Mouse (Mus musculus) retina, embryonic 14.5 days (tissue): Measurements from ENCODE around the gene Ms4a4c.
"Not testable (repeated sequence)": the region's sequence is repeated elsewhere in the genome, so short reads cannot be mapped to it uniquely, and the experiment has no call there.

Experiments
- DNase-seq: peaks from one replicate; pipeline ENCODE4 v3.0.0-alpha.2; 2015; ENCODE audit warnings: low spot score

Ms4a4c gene

DNA sequence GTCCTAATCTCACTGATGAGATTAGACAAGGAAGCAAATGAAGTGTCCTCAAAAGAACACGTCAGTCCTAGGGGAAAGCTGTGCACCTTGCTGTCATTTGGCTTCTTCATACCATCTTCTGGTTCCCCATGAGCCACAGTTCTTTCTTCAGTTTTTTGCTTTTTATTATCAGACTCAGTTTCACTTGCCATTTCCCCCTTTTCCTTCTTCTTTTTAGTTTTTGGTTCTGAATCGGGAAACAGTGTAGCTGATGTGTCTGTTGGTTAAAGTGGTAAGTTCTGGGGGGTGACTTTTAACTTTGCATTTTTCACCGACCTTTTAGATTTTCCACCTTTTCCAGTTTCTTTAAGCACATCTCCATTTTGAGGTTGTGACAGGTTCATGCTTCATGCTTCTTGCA lies at the start of gene Ms4a4c:
Gene Ms4a4c (plus strand): TSS at position 244 of the 400 bp plus-strand sequence.
- no peak for DNase-seq

DNA sequence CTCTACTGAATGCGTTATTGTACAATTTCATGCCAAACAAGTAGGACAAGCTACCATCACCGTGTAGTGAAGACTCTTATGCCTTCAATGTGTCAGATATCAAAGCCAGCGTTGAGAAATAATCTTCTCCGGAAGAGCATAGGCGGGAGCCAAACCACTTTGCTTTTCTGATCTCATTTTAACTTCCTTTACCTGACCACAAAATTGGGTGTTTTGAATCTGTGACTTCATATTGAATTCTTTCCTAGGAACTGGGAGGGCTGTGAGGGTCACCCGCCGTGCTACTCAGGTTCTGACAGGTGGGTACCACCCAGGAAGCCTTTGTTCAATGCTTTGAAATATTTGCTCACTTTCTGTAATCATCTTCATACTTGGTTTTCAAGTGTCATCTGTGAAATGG lies 48.8 kb upstream of the Ms4a4c start:
- DNase-seq, result no peak

DNA sequence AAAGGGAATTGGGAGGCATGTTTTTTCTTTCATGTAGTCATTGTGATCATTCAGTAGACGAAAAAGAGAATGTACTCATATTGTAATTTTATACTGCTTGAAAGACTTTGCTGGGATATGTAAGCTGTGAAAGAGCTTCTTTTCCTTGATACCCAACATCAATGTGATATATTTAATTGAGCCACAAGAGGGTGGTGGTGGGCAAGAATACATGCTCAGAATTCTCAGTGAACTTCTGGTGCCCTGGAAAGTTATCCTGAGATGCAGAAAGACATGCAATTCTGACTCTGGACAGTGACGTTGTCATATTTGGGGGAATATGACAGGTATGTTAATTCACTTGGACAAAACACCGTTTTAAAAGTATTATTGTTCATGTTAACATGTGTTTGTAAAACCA lies 44.5 kb upstream of the Ms4a4c start:
- peak; percentile 5 for DNase-seq

- DNase-seq, result no peak
Measured at GRCm38 (mm10) chr19:11362002-11362401, 42.6 kb upstream of the Ms4a4c start.

GRCm38 (mm10) chr19:11368310-11368709 lies 36.3 kb upstream of the Ms4a4c start:
- DNase-seq, result no peak

GRCm38 (mm10) chr19:11371181-11371580 lies 33.4 kb upstream of the Ms4a4c start:
- no peak for DNase-seq

DNA sequence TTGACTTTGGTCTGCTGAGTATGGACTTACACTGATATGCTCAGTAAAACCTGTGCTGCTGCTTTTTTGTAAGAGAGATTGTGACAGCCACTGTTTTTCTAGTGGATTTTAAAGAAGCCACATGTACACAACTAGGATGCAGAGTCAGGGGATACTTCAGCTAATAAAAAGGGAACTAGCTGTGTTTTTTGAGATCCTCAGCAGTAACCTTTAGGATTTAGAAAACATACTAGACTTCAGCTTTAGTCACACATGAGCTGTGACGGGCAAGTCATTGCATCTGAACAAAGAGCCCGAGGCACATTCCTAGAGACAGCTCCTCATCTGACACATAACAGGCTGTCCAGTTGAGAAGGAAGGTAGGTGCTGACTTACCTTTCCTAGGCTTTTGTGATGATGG lies 29.3 kb upstream of the Ms4a4c start, which contains the start of gene Ms4a4a:
Gene Ms4a4a (plus strand): TSS at position 251 of the 400 bp plus-strand sequence.
- DNase-seq, result no peak

- no peak for DNase-seq
Measured at GRCm38 (mm10) chr19:11376399-11376798, 28.2 kb upstream of the Ms4a4c start.

- no peak for DNase-seq
Measured at GRCm38 (mm10) chr19:11387109-11387508, 17.5 kb upstream of the Ms4a4c start.

DNA sequence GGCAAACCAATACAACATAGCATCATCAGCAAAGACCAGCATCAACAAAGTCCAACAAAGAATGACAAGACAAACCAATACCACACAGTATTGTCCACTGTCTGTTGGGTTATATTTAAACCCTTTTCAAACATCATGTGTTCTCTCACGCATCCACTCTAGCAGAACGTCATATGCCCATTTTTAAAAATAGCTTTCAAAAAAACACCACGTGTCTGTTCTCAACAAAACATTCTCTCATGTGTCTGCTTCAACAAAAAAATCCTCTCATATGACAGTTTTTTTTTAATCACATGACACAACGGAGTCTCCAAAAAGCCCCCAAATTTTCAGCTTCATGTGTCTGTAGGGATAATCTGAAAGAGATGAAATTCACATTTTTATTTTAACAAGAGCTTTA lies 16.9 kb upstream of the Ms4a4c start:
- DNase-seq, result no peak

GRCm38 (mm10) chr19:11388949-11389348 lies 15.6 kb upstream of the Ms4a4c start:
- DNase-seq, result no peak

DNA sequence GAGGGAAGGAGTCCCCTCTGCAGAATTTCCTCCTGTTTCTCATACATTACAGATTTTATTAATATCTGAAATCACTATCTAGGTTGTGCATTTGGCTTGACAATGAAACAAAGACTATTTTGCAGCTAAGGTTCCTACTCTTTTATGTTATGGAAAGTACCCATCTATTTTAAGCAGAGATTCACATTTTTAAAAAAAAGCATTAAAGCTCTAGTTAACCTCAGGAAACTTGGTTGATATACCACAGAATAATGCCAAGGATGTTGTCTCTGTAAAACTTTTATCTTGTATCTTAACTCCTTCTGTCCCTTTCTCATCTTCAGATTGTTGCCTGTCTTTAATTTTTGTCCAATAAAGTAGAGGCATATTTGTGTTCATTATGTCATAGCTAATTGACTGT lies 8.8 kb upstream of the Ms4a4c start:
- DNase-seq, result no peak

- no peak for DNase-seq
Measured at GRCm38 (mm10) chr19:11407428-11407827, 2.9 kb downstream of the Ms4a4c start.

DNA sequence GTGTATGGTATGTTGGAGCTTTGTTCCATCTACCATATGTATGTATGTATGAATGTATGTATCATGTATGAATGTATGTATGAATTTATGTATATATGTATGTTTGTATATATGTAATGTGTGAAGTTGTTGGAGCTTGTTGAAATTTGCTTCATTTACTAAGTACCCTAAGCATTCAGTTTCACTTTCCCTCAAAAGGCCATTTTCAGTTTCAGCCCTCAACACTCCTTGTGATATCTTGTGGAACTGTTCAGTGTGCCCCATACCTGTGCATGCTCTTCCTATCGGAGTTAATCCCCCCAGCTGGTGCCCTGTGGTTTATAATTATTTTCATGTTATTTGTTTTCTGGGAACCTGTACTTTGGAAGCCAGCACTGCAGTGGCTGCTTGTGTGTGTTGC lies 4.0 kb downstream of the Ms4a4c start:
- DNase-seq, result no peak

GRCm38 (mm10) chr19:11411640-11412039 lies 7.1 kb downstream of the Ms4a4c start:
- DNase-seq, result no peak

DNA sequence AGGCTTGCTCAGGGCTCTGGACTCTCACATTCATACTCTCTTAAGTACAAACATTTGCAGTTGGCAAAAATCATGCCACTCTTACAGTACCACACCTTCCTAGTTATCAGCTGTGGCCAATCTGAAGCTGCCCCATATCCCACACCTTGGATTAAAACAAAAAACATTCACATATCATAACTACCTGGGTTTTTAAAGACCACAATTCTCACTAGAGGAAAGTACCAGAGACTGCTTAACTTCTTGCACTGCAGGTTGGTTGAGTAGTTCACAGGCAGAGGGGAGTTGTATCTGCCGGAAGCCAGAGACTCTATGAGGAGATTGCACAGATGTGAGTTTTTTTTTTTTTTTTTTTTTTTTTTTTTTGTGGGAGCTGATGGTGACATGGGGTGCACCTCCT lies 9.5 kb downstream of the Ms4a4c start:
- no peak for DNase-seq

GRCm38 (mm10) chr19:11415581-11415980 lies 11.0 kb downstream of the Ms4a4c start:
- DNase-seq, result no peak

DNA sequence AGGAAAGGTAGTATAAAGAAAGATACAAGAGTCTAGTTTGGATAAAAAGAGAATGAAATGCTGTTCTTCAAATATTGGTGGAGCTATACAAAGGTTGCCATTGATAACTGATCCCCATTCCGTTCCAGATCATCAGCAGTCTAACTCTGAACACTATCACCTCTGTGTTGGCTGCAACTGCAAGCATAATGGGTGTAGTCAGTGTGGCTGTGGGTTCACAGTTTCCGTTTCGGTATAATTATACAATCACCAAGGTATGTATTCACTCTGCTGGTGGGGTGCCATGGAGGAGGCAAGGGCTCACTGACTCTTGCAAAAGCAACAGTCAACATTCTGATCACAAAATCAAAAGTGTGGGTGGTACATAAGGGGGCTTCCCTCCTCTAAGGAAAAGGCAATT lies 14.3 kb downstream of the Ms4a4c start:
- not testable (repeated sequence) for DNase-seq

DNA sequence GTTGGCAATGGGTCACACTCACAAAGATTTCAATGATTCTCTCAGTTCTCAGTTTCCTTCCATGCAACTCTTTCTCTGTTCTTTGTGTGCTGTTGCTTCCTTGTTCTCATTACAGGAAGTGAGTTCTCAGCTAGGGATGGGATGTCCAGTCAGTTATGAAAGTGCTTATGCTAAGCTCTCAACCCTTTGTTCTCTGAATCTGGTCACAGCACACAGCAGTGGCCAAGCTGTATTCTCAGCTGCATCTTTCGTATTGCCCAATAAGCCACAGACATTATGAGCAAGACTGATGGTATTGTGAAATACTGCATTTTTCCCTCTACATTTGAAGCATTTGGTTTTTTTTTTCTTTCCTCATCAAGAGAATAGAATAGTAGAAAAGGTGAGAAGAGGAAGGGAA lies 26.6 kb downstream of the Ms4a4c start:
- DNase-seq, result not testable (repeated sequence)

DNA sequence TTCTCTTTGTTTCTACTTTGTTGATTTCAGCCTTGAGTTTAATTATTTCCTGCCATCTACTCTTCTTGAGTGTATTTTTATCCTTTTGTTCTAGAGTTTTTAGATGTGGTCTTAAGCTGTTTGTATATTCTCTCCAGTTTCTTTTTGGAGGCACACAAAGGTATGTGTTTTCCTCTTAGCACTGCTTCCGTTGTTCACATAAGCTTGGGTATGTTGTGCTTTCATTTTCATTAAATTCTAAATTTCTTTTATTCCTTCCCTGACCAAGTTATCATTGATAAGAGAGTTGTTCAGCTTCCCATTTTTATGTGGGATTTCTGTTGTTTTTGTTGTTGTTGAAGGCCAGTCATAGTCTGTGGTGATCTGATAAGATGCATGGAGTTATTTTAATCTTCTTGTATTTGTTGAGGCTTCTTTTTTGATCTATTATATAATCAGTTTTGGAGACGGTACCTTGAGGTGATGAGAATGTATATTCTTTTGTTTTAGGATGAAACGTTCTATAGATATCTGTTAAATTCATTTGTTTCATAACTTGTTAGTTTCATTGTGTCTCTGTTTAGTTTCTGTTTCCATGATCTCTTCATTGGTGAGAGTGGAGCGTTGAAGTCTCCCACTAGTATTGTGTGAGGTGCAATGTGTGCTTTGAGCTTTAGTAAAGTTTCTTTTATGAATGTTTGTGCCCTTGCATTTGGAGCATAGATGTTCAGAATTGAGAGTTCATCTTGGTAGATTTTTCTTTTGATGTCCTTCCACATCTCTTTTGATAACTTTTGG lies 30.7 kb downstream of the Ms4a4c start:
- DNase-seq, result no peak

DNA sequence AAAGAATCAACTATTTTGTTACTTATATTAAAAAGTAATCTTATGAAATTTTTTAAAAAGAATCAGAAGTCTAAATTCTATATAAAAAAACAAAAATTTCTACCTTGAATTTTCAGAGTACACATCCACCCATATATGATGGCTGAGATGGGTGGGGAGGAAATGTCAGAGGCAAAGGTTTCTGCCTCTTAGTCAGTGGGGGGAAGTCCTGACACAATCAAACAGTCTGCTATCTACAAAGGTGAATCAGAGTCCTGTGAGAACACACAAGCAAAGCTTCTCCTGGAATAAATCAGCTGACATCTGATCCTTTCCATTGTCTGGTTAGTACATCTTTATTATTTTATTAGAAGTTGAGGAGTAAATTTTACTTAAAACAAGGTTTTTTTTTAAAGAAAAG lies 38.8 kb downstream of the Ms4a4c start, which contains the start of gene Ms4a4b:
Gene Ms4a4b (plus strand): TSS at position 216 of the 400 bp plus-strand sequence.
- DNase-seq, result no peak

GRCm38 (mm10) chr19:11443964-11444363 lies 39.4 kb downstream of the Ms4a4c start:
- no peak for DNase-seq

GRCm38 (mm10) chr19:11447238-11447637 lies 42.7 kb downstream of the Ms4a4c start:
- DNase-seq, result no peak

GRCm38 (mm10) chr19:11459041-11459440 lies 54.5 kb downstream of the Ms4a4c start:
- not testable (repeated sequence) for DNase-seq
